Mouse (Mus musculus) adrenal gland, postnatal 4 days (tissue): Measurements from ENCODE around the gene Narfl. TPM values are rescaled to one million over a fixed set of nuclear protein-coding genes. Genes with fewer than 3 reads are reported as not detected.
A peak's percentile ranks its signal among the peaks of the same experiment; 100 is the strongest.
"Not testable (repeated sequence)": the region's sequence is repeated elsewhere in the genome, so short reads cannot be mapped to it uniquely, and the experiment has no call there.

Experiments used
- DNase-seq, 2 experiments: peaks; one replicate each; pipeline ENCODE4 v3.0.0; 2021 to 2022; ENCODE audit warnings: low spot score in 2 of 2, mixed read lengths in 2 of 2
- long read RNA-seq, 2 experiments: library from polyadenylated mRNA; stranded (forward); transcript quantifications; one replicate each; pipeline ENCODE4 v2.0.0; 2021
- total RNA-seq, 2 experiments: library from RNA; stranded (reverse); gene quantifications; 2 replicates each; pipeline ENCODE4 v1.2.3; 2021

Gene Narfl
- total RNA-seq: 10 to 100 TPM; 39.5 to 40.8 TPM
- long read RNA-seq, experiment 1, transcript Narfl-201 (11 exons, 2,555 nt): major isoform, 38 of 54 reads
- long read RNA-seq, experiment 1, partial matches to known transcripts: 5 of 54 reads
- long read RNA-seq, experiment 1, other reads (novel, unspliced or antisense): 11 of 54 reads
- long read RNA-seq, experiment 2, transcript Narfl-201 (11 exons, 2,555 nt): major isoform, 43 of 61 reads
- long read RNA-seq, experiment 2, partial matches to known transcripts: 2 of 61 reads
- long read RNA-seq, experiment 2, other reads (novel, unspliced or antisense): 15 of 61 reads

DNA sequence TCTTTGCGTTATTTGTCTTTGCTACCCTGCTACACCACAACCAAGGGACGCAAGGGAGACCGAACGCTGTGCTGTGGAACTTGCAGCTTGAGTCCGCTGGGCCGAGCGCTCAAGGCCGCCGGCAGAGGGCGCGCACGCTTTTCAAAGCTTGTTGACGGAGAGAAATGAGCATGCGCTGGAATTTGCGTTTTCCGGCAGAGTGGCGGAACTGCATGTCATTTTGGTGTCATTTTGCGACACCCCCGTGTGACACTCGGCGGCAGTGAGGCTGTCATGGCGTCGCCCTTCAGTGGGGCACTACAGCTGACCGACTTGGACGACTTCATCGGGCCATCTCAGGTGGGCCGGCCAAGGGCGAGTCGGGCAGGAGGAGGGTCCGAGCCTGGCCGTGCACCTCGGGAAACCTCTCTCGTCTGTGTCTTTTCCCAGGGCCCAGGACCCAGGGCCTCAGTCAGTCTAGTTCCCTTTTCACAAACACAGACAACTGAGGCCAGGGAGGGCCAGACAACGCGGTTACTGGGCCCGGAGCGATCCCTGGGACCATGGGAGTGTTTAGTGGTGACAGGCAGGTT, at the start of gene Narfl:
Gene Narfl, plus strand, starts transcription at position 228 of the 572 bp plus-strand sequence.
- DNase-seq: peak; percentile 97 to 98

DNA sequence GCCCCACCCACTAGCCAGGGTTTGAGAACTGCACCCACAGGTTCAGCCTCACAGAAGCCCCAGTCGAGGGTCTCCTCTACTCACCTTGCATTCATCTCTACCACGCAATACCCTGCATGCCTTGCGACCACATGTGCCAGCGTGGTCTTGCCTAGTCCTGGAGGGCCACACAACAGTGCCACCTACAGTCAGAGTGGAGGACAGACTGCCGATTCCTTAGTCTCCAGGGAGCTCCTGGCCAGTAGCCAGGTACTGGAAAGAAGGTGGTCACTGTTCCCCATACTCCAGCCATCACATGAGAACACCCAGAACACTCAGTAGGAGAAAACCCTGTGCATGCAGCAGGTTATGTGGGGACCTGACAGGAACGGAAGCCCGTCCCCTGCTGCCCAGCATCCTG, 49.7 kb upstream of the Narfl start:
- no peak for DNase-seq

DNA sequence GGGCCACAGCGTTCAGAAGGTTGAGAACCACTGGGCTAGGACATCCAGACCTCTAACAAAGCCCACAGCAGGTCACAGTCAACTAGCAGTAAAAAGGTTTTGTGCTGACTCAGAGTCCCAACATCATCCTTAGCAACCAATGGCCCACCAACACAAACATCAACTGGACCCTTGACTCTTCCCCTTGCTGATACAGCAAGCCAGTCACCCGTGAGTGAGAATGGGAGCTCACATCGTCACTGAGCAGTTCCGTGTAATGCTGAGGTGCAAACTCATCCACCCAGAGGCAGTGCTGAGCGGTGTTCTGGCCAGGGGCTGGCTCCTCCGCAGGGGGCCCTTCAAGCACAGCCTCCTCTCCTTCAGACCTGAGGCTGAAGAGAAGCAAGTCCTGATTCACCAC, 48.3 kb upstream of the Narfl start:
- no peak for DNase-seq

DNA sequence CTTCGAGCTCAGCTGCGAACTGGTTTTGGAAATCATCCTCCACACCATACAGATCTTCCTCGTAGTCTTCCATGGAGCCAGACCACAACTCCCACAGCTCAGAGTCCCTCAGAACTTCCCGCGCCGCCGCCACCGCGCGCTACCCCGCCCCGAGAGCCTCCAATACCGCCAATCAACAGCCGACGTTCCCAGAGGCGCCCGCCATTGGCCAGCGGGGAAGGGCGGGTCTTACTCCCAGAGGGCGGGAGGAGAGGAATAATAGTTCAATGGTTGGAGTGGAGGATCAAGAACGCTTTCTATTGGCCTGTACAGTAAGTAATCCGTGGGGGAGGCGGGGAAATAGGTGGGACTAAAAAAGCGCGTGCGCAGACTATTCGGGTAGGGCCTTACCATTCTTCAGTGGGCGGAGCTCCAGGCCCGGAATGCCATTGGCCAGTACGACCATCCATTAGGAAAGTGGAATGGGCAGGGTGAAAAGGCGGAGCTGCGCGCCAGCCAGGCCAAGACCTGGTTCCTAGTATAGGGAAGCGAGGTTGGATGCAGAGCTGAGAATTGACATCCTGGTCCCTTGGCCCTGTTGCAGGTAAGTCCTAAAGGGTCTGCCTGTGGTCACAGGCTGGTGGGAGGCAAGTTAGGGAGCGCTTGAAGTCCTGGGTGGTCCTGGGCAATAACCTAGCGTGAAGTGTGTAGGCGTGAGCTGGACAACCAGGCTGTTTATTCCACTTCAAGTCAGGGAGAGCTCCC, 46.1 kb upstream of the Narfl start, which contains the start of the genes Chtf18 and Rpusd1:
Gene Chtf18, minus strand, starts transcription at position 155 of the 744 bp plus-strand sequence.
Gene Rpusd1, plus strand, starts transcription at position 406 of the 744 bp plus-strand sequence.
- DNase-seq: peak; percentile 93 to 96

DNA sequence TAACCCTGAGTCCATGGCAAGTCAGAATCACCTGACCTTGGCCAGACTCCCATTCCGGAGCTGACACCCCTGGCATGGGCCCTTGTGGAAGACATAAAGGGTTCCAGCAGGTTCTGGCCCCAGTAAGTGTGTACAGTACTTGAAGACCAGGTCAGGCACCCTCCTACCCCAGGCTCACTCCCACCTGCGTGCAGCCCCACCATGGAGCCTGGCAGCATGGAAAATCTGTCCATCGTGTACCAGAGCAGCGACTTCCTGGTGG, 45.6 kb upstream of the Narfl start:
- DNase-seq: no peak

DNA sequence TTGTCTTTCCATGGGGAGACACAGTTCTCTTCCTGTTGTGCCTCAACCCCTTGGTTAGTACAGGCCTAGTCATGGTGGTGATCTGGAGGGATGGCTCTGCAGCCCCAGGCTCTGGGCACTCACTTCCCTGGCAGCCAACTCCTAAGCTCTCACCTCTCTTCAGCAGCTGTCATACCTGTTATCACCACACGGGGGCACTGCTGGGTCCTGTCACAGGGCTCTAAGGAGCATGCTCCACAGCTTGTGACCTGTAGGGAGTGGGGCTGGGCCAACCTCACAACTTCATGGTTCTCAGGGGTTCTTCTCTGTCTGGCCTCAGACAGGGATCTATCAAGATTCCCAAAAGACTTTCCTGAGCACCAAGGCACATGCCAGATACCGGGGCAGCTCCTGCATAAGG, 41.5 kb upstream of the Narfl start:
- DNase-seq: peak; percentile 71 to 76

DNA sequence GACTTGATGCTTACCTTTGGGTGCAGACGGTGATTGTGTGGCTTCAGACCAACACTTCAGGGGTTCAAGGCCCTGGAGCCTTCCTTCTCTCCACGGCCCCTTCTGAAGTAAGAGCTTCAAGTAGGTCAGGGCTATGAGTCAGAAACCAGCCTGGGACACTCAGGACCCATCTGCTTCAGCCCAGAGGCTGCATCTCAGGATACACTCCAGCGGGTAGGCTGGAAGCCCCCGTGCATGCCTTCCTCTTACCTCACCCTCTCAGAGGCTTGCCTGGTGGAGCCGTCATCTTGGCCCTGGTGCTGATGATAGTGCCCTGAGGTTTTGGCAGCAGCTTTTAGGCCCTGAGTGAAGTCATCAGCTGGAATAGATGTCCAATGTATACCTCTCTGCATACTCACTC, 38.3 kb upstream of the Narfl start:
- DNase-seq: no peak

DNA sequence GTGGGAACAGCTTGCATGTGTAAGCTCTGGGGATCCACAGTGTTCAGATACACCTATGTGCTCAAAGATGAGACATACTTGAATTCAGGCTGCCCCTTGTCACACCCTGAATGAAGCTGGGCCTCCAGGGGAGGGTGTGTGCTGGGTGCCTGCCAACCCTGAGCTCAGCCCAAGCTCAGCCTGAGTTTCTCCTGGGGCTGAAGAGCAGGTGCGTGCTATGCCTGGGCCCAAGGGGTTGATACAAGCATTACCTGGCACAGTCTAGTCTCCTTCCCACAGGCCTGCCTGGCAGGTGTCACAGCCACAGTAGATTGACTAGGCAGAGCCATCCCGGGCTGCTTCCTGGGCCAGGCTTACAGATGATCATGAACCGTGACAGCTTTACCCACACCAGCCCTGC, 37.8 kb upstream of the Narfl start, which contains the start of gene Mslnl:
Gene Mslnl, plus strand, starts transcription at position 298 of the 400 bp plus-strand sequence.
- no peak for DNase-seq

DNA sequence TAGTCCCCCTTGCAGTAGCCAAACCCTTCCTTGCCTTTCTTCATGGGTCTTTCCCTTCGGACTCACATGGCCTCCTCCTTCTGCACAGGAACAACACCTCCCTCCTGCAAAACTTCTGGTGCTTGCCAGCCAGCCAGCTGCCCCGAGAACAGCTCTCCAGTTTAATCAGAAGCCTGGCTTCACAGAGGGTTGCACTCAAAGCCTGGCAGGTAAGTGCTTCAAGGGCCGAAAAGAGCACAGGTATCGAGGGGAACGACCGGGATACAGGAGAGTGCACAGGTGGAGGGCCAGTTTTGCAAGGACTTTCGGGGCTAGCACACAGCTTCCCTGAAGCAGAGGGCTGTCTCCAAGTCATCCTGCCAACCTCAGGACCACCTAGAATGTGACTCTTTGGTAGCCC, 34.7 kb upstream of the Narfl start:
- DNase-seq: no peak

DNA sequence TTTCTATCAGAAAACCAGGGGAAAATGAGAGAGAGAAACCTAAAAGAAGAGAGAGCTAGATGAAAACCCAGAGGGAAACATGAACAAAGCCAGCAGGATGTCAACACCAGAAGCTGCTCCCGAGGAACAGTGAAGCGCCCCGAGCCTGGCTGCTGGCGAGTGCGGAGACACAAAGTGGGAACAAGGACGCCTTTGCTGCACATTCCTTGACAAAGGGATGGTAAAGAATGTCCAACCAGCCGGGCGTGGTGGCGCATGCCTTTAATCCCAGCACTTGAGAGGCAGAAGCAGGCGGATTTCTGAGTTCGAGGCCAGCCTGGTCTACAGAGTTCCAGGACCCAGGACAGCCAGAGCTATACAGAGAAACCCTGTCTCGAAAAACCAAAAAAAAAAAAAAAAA, 32.1 kb upstream of the Narfl start:
- not testable (repeated sequence) for DNase-seq

DNA sequence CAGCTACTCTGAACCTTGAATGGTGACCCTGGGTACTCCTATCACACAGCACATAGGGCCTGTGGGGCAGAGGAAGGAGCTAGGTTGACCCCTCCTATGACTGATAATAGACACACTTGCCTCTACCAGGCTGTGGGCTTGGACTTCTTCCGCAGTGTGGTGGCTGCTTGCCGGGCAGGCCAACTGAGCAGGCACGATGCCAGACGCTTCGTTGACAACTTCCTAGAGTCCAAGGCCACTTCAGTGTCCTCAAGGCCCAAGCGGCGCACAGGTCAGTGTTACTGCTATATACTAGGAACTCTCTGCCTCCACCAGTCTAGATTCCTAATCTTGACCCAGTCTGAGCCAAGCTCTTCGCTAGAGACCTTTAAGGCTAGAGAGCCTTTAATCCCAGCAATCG, 29.7 kb upstream of the Narfl start:
- no peak for DNase-seq

DNA sequence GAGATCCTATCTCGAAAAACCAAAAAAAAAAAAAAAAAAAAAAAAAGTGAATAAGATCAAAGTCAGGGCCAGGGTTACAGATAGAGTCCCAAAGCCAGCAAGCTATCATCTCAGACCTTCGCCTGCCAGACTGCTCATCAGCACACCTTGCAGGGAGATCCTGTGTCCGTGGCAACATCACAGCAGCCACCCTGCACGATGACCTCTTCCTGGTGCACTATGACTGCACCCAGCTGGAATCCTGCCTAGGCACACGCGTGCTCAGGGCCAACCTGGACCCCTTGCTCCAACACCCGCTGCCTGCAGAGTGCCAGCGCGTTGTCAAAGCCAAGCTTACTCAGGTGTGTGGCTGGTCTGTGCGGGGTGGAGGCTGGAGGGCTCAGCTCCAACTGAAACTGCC, 29.3 kb upstream of the Narfl start:
- no peak for DNase-seq

DNA sequence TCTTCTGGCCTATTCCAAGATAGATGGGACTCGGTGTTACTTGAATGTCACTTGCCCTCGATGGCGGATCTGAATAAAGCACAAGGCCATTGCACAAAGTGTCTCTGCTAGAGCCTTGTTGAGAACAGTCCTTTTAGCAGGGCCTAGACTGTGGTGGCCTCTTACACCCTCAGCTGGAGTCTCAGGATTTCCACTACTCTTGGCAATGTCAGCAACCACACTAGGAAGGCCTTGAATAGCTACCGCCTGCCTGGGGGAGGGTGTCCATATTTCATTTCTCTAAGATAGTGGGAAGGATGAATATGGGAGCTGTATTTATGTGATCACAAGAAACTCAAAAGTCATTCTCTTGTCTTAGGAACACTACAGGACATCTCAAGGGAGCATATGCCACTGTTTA, 25.3 kb upstream of the Narfl start:
- DNase-seq: no peak

DNA sequence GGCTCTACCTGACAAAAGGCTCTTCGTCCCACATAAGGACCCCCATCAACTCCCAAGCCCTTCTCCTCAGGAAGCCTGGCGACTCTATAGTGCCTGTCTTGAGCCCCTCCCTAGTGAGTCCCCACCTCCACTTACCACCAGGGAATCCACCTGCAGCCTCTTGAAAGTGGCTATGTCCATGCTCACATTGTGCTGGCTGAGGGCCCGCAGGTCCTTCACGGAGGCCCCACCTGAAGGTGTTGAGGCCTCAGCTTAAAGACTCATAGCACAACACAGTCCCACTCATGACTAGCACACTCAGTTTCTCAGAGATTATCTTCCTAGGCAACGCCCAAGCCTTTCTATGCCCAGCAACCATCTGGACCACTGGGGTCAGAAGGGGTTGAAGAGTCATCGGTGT, 24.3 kb upstream of the Narfl start:
- DNase-seq: no peak

DNA sequence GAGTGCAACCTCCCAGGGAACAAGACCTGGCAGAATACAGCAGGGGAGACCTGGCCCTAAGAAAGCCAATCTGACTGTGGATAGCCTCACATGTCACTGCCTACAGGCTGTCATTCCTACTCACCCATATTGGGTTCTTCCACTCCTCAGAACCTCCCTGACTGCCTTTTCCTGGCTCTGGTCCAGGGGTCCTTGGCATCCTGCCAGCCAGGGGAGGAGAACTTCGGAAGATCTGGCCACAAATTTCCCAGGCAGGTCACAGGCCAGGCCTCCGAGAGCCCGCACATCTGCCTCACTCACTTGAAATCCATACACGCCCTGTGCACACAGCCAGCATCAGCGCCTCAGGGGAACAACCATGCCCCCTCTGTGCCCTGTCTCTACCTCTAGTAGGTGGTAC, 22.1 kb upstream of the Narfl start:
- peak; percentile 64 to 72 for DNase-seq

DNA sequence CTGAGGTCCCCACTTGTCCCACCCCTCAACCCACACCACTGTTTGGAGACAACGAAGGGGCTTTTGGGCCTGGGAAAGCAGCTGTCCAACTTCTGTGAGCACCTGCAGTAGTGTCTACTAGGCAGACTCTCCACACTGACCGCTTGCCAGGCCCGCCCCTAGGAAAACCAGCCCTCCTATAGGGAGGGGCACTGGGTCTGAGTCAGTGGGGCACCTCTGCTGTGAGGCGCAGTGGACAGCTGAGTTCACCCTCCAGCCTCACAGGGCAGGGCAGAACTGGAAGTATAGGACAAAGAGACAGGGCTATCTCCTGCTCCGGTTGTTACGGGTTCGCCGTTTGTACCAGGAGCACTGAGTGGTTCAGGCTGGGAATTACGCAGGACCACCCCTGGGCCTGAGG, 19.3 kb upstream of the Narfl start, which contains the start of gene Msln:
Gene Msln, minus strand, starts transcription at position 138 of the 400 bp plus-strand sequence.
- DNase-seq: no peak

DNA sequence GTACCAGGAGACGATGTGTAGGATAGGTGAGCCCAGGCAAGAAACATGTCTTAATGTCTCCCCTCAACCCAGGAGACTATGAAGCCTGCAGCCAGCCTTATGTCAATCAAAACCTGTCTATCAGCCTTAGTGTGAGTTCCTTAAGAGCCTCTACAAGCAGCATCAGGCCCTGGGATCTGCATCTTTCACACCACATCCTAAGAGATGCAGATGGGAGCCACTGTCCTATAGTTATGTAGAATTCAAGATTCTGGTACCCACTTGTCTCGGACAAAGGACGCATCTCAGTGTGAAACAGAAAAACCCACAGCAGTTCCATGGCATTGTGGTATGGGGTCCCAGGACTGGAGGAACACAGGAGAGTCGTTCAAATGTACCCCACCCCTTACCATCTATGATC, 18.5 kb upstream of the Narfl start:
- DNase-seq: no peak

DNA sequence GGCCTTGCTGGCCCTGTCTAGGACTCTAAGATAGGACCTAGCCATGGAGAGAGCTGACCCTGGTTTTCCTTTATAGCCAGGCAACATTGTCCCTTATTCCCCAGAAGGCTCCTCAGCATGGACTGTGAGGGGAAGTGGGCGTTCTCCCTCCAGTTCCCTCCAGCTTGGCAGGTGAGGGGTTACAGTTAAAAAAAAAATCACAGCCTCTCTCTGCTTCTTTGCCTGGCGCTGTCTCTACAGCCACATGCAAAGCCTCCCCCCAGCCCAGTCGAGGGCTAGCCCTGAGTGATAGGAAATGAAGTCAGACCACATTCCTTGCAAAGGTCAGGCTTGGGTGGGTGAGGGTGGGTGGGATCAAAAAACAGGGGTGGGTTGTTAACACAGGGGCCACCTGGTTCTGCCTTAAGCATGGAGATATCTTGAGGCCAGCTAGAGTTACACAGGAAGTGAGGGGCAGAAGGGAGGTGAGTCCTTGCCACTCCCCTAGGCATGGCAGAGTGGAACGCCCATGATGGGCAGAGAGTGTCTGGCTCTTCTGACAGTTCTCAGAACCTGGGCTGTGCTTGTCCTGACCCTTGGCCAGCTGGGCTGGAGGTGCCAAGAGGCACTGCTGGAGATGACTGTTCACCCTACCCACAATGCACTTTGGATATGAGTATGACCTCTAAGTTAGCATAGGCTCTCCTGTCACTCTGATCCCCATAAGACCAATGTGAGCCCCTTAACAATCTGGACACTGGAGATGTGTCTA, 17.8 kb upstream of the Narfl start:
- no peak for DNase-seq

DNA sequence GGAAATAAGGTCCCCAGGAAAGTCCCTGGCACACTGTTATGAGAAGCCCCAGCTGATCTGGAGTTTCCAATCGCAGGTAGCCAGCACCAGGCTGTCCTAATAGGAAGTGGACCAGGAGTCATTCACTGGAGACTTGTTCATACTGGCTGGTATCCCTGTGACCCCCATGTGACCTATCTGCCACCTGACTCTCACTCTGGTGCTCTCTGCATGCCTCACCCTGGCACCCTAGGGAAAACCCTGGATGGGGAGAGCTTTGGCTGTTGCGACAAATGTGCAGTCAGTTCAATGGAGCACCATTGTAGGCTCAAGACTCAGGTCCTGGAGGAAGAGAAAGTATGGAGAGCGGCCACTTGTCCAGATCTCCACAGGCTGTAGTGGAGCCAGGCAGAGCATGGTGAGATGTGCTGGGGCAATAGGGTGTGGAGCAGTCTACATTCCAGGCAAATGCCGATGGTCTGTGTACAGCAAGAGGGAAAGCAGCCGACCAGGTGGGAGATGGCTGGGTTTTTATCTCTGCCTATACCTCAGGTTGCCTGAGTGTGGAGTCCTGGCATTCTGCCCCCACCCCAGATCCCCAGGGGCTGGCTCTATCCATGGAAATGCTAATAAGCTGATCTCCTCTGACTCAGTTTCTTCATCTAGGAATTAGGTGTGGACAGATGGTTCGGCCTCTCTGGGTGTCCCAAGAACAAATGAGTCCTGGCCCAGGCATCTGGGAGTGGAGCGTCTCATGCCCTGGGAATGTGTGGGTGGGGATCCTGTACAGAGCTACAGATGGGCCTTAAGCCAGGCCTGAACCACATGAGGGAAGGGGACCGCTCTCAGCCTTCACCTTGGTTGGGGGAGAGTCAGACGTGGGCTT, 17.0 kb upstream of the Narfl start:
- DNase-seq: no peak

DNA sequence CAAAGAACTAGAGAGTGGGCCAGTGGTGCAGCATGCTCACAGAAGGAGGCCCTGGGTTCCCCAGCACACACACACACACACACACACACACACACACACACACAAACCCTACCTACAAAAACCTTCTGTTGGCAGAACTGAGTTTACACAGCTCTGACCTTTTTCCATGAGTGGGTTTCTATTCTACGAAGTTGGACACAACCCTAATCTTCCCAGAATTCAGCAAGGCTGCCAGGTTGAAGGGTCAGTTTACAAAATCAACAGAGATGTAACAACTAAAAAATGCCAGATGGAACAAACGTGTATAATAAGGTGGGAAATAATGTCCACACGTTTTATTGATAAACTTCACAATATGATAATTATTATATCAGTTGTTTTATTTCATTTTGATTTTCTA, 15.9 kb upstream of the Narfl start:
- no peak for DNase-seq

DNA sequence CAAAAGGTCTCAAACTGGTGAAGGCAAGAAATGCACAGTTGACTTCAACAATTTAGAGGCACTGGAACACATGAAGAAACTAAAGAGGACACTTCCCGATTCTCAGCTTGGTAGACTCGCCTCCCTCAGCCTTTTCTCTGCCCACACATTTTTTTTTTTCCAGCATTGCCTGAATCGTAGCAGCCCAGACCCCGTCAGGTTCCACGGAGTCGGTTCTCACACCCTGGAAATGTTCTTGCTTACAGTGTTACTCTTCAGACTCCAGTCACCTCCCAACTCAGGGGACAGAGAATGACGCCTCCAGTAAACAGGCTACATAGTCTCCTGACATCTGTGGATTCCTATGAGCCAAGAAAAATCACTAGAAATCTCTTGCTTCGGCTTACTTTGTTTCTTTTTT, 13.4 kb upstream of the Narfl start:
- DNase-seq: no peak
